Mouse (Mus musculus): Measurements from ENCODE around the gene Col5a1. TPM values are rescaled to one million over a fixed set of nuclear protein-coding genes. Genes with fewer than 3 reads are reported as not detected.

The Col5a1 gene
- polyA plus RNA-seq, 1 experiment from 2014 or later, result 47.7 TPM

- no peak for TF ChIP-seq CTCF (IDR thresholded peaks at IDR 0.05)
- no peaks in the 10 kb centered on the region for H3K27me3 ChIP-seq (replicated peaks; ENCODE audit: insufficient read depth, low read length)
- no peak overlapping the region for H3K4me3 ChIP-seq (ENCODE audit: low read depth, low read length)
- no peaks in the 10 kb centered on the region for H3K4me1 ChIP-seq (ENCODE audit: insufficient read depth, low read depth, low read length)
- no peaks in the 10 kb centered on the region for H3K9me3 ChIP-seq (ENCODE audit: low read length)
- no peak overlapping the region for H3K9ac ChIP-seq (replicated peaks; ENCODE audit: low read depth)
- H3K4me2 ChIP-seq (replicated peaks; ENCODE audit: low read depth, low read length), result no peak overlapping the region
- no peak overlapping the region for H3K27ac ChIP-seq (ENCODE audit: low read length)
- peak; percentile 55 for ATAC-seq
- DNase-seq (ENCODE audit: low spot score), result peak; percentile 69
- no peaks in the 10 kb centered on the region for H3K36me3 ChIP-seq (ENCODE audit: insufficient read depth, low read length)
- 26% methylated on average over 4 of the region's 4 CpGs for WGBS
These were observed 122.0 kb downstream of the Col5a1 start for GRCm38 (mm10) chr2:28008261-28008660.

GRCm38 (mm10) chr2:28012367-28012766 is 126.1 kb downstream of the Col5a1 start:
- no peak overlapping the region for H3K4me3 ChIP-seq (ENCODE audit: low read depth, low read length)
- no peaks in the 10 kb centered on the region for H3K9me3 ChIP-seq (ENCODE audit: low read length)
- TF ChIP-seq EP300 (IDR thresholded peaks at IDR 0.05) (no peak), CTCF (IDR thresholded peaks at IDR 0.05) (no peak)
- H3K4me2 ChIP-seq (replicated peaks; ENCODE audit: low read depth, low read length), result no peak overlapping the region
- DNase-seq (ENCODE audit: low spot score), result no peak
- no peak for ATAC-seq
- WGBS, result 62% methylated on average over 3 of the region's 3 CpGs
- H3K36me3 ChIP-seq (ENCODE audit: insufficient read depth, low read length), result no peaks in the 10 kb centered on the region; the same call in 1 of the 2 replicates
- no peak overlapping the region for H3K9ac ChIP-seq (replicated peaks; ENCODE audit: low read depth)
- no peaks in the 10 kb centered on the region for H3K4me1 ChIP-seq (ENCODE audit: insufficient read depth, low read depth, low read length)
- no peak overlapping the region for H3K27ac ChIP-seq (ENCODE audit: low read length)
- no peaks in the 10 kb centered on the region for H3K27me3 ChIP-seq (replicated peaks; ENCODE audit: insufficient read depth, low read length)

GRCm38 (mm10) chr2:28014778-28015177 is 128.6 kb downstream of the Col5a1 start:
- H3K4me2 ChIP-seq (replicated peaks; ENCODE audit: low read depth, low read length), result no peak overlapping the region
- no peaks in the 10 kb centered on the region for H3K9me3 ChIP-seq (ENCODE audit: low read length)
- no peak; the same call in 1 of the 2 replicates for ATAC-seq
- H3K9ac ChIP-seq (replicated peaks; ENCODE audit: low read depth), result no peak overlapping the region
- no peak for TF ChIP-seq EP300 (IDR thresholded peaks at IDR 0.05)
- no peak for TF ChIP-seq CTCF (IDR thresholded peaks at IDR 0.05)
- WGBS, result 67% methylated on average over 3 of the region's 3 CpGs
- no peaks in the 10 kb centered on the region for H3K4me1 ChIP-seq (ENCODE audit: insufficient read depth, low read depth, low read length)
- H3K27me3 ChIP-seq (replicated peaks; ENCODE audit: insufficient read depth, low read length), result no peaks in the 10 kb centered on the region
- H3K36me3 ChIP-seq (ENCODE audit: insufficient read depth, low read length), result peaks cover 3% of the 10 kb centered on the region; the same call in 1 of the 2 replicates
- H3K4me3 ChIP-seq (ENCODE audit: low read depth, low read length), result no peak overlapping the region
- DNase-seq (ENCODE audit: low spot score), result no peak
- no peak overlapping the region for H3K27ac ChIP-seq (ENCODE audit: low read length)

DNA sequence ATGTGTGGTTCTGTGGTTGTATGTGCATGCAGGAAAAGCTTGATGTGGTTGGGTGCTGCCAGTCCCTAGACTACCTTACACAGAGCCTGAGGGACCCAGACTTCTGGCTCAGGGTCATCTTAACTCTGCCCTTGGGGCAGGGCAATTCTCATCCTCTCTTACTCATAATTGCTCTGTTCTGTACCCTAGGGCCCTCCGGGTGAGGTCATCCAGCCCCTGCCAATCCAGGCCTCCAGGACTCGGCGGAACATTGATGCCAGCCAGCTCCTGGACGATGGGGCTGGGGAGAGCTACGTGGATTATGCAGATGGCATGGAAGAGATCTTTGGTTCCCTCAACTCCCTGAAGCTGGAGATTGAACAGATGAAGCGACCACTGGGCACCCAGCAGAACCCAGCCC is 138.2 kb downstream of the Col5a1 start:
- TF ChIP-seq CTCF (IDR thresholded peaks at IDR 0.05) (no peak), EP300 (IDR thresholded peaks at IDR 0.05) (no peak)
- H3K4me2 ChIP-seq (replicated peaks; ENCODE audit: low read depth, low read length), result no peak overlapping the region
- ATAC-seq (no peak), DNase-seq (ENCODE audit: low spot score) (no peak)
- H3K36me3 ChIP-seq (ENCODE audit: insufficient read depth, low read length), result peaks cover 11% of the 10 kb centered on the region; the same call in 1 of the 2 replicates
- no peak overlapping the region for H3K9ac ChIP-seq (replicated peaks; ENCODE audit: low read depth)
- WGBS, result 95% methylated on average over 6 of the region's 6 CpGs
- no peaks in the 10 kb centered on the region for H3K4me1 ChIP-seq (ENCODE audit: insufficient read depth, low read depth, low read length)
- no peak overlapping the region for H3K4me3 ChIP-seq (ENCODE audit: low read depth, low read length)
- no peak overlapping the region for H3K27ac ChIP-seq (ENCODE audit: low read length)
- H3K27me3 ChIP-seq (replicated peaks; ENCODE audit: insufficient read depth, low read length), result no peaks in the 10 kb centered on the region
- no peaks in the 10 kb centered on the region for H3K9me3 ChIP-seq (ENCODE audit: low read length)

GRCm38 (mm10) chr2:28025776-28026175 is 139.6 kb downstream of the Col5a1 start:
- H3K36me3 ChIP-seq (ENCODE audit: insufficient read depth, low read length), result peaks cover 8% of the 10 kb centered on the region; the same call in 1 of the 2 replicates

GRCm38 (mm10) chr2:28031860-28032259 is 145.6 kb downstream of the Col5a1 start:
- Histone ChIP-seq H3K27me3 (replicated peaks; ENCODE audit: insufficient read depth, low read length) (no peaks in the 10 kb centered on the region), H3K4me2 (replicated peaks; ENCODE audit: low read depth, low read length) (no peak overlapping the region), H3K4me1 (ENCODE audit: insufficient read depth, low read depth, low read length) (no peaks in the 10 kb centered on the region), H3K36me3 (ENCODE audit: insufficient read depth, low read length) (peaks cover 4% of the 10 kb centered on the region; the same call in 1 of the 2 replicates), H3K27ac (ENCODE audit: low read length) (no peak overlapping the region), H3K9me3 (ENCODE audit: low read length) (no peaks in the 10 kb centered on the region), H3K4me3 (ENCODE audit: low read depth, low read length) (no peak overlapping the region), H3K9ac (replicated peaks; ENCODE audit: low read depth) (no peak overlapping the region)
- WGBS, result 67% methylated on average over 7 of the region's 9 CpGs
- DNase-seq (ENCODE audit: low spot score) (no peak), ATAC-seq (no peak)
- TF ChIP-seq EP300 (IDR thresholded peaks at IDR 0.05) (no peak), CTCF (IDR thresholded peaks at IDR 0.05) (no peak)

More at GRCm38 (mm10) chr2:28025776-28026175, 139.6 kb downstream of the Col5a1 start:
- Histone ChIP-seq H3K27me3 (replicated peaks; ENCODE audit: insufficient read depth, low read length) (no peaks in the 10 kb centered on the region), H3K4me2 (replicated peaks; ENCODE audit: low read depth, low read length) (no peak overlapping the region), H3K27ac (ENCODE audit: low read length) (no peak overlapping the region), H3K4me3 (ENCODE audit: low read depth, low read length) (no peak overlapping the region), H3K4me1 (ENCODE audit: insufficient read depth, low read depth, low read length) (no peaks in the 10 kb centered on the region), H3K9ac (replicated peaks; ENCODE audit: low read depth) (no peak overlapping the region), H3K9me3 (ENCODE audit: low read length) (no peaks in the 10 kb centered on the region)
- DNase-seq (ENCODE audit: low spot score) (no peak), ATAC-seq (no peak)
- TF ChIP-seq EP300 (IDR thresholded peaks at IDR 0.05), result no peak
- no peak for TF ChIP-seq CTCF (IDR thresholded peaks at IDR 0.05)
- WGBS, result 92% methylated on average over 4 of the region's 4 CpGs

- no peak for TF ChIP-seq EP300 (IDR thresholded peaks at IDR 0.05)
- TF ChIP-seq CTCF (IDR thresholded peaks at IDR 0.05), result no peak
- Histone ChIP-seq H3K9ac (replicated peaks; ENCODE audit: low read depth) (no peak overlapping the region), H3K4me2 (replicated peaks; ENCODE audit: low read depth, low read length) (no peak overlapping the region), H3K4me3 (ENCODE audit: low read depth, low read length) (no peak overlapping the region), H3K27me3 (replicated peaks; ENCODE audit: insufficient read depth, low read length) (no peaks in the 10 kb centered on the region), H3K4me1 (ENCODE audit: insufficient read depth, low read depth, low read length) (no peaks in the 10 kb centered on the region), H3K9me3 (ENCODE audit: low read length) (no peaks in the 10 kb centered on the region), H3K27ac (ENCODE audit: low read length) (no peak overlapping the region), H3K36me3 (ENCODE audit: insufficient read depth, low read length) (peaks cover 4% of the 10 kb centered on the region; the same call in 1 of the 2 replicates)
- WGBS, result 85% methylated on average over 11 of the region's 11 CpGs
- DNase-seq (ENCODE audit: low spot score) (no peak), ATAC-seq (no peak)
These were observed 146.2 kb downstream of the Col5a1 start for GRCm38 (mm10) chr2:28032469-28032868.

Measured in lung, postnatal 0 days (tissue).